Mouse (Mus musculus): ENCODE data around the gene Frmd4b. TPM values are rescaled to one million over a fixed set of nuclear protein-coding genes. Genes with fewer than 3 reads are reported as not detected.

Frmd4b gene
- polyA plus RNA-seq, 1 experiment = 15.4 TPM

- TF ChIP-seq CTCF (IDR thresholded peaks at IDR 0.05; ENCODE audit: control insufficient read depth, insufficient read depth, low read length) (no peak), POLR2A (IDR thresholded peaks at IDR 0.05; ENCODE audit: borderline replicate concordance, control insufficient read depth, low read depth, low read length) (no peak)
- Histone ChIP-seq H3K4me1 (ENCODE audit: control insufficient read depth, insufficient read depth, low read length) (no peaks in the 10 kb centered on the region), H3K4me3 (replicated peaks; ENCODE audit: control insufficient read depth, low read depth, low read length) (no peak overlapping the region), H3K27ac (ENCODE audit: control insufficient read depth, insufficient read depth, low read depth, low read length, poor library complexity) (no peak overlapping the region)
- WGBS = 78% methylated on average over 7 of the region's 7 CpGs
These were observed 311.9 kb downstream of the Frmd4b start for GRCm38 (mm10) chr6:97305491-97305890.

DNA sequence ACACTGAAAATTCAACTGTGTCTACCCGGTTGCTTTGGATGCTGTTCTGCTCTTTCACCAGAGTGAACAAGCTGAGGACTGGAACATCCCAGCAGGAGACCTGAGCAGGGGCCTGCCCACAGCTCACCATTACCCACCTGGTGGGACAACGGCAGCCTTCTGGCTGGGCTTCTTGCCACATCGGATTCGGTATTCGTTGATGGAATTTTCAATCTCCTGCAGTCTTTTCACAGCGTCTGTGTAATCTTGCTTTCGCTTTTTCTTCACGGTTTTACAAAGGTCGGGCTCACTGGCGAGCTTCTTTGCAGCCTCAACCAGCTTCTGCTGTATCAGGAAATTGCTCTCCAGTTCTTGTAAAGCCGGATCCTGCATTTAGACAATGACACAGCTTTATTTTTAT is 312.3 kb downstream of the Frmd4b start:
- WGBS = 60% methylated on average over 11 of the region's 11 CpGs
- no peak overlapping the region for H3K27ac ChIP-seq (ENCODE audit: control insufficient read depth, insufficient read depth, low read depth, low read length, poor library complexity)
- no peaks in the 10 kb centered on the region for H3K4me1 ChIP-seq (ENCODE audit: control insufficient read depth, insufficient read depth, low read length)
- no peak overlapping the region for H3K4me3 ChIP-seq (replicated peaks; ENCODE audit: control insufficient read depth, low read depth, low read length)
- TF ChIP-seq CTCF (IDR thresholded peaks at IDR 0.05; ENCODE audit: control insufficient read depth, insufficient read depth, low read length) = no peak
- TF ChIP-seq POLR2A (IDR thresholded peaks at IDR 0.05; ENCODE audit: borderline replicate concordance, control insufficient read depth, low read depth, low read length) = no peak

DNA sequence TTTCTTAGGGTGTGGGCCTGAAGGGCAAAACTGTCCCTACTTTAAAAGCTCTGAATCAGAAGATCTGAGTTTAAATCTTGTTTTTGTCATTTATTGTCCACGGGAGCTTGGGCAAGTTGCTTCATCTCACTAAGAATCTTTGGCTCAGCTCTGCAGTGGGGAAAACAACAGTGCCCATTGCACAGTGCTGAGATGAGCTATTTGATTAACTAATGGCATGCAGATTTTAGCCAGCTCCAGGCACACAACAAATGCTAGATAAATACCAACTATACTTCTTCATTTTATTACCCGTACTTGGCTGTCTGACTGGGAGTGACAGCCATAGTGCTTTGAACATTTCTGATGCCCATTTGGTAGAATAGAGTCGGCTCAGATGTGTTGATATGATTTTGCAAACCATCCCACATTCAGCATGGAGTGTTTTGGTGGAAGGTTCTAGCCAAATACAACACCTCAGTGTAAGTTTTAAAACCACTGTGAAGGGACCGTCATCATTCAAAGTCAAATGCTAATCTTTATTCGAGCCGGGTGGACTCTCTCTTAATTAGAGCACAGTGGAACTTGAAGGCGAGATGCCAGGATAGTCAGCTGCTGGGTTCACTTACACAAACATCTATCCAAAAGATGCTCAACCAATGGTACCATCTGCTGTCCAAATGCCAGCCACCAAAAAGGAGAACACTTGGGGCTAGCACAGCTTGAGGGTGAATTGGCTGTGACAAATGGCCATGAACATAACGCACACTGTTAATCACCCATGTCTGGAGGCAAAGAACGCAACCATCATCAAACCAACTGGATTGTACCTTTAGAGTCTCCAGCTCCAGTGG is 313.8 kb downstream of the Frmd4b start:
- 81% methylated on average over 9 of the region's 9 CpGs for WGBS
- no peaks in the 10 kb centered on the region for H3K4me1 ChIP-seq (ENCODE audit: control insufficient read depth, insufficient read depth, low read length)

DNA sequence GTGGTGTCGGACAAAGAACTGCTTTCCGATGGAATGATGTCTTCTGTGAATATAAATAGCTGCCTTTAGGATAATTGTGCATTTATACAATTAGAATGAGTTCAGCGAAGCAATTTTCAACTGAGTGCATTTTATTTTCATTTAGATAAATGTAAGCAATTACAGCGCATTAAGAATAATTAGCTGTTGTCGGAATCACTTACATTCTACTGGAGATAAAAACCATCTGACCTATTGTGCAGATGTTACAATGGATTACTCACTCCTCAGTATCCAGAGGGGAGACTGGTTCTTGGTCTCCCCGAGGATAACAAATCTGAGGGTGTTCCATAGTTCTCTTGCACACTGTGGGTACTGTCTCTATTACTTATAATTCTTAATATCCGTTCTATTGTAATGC is 315.0 kb downstream of the Frmd4b start:
- H3K4me1 ChIP-seq (ENCODE audit: control insufficient read depth, insufficient read depth, low read length) = no peaks in the 10 kb centered on the region
- no peak for TF ChIP-seq POLR2A (IDR thresholded peaks at IDR 0.05; ENCODE audit: borderline replicate concordance, control insufficient read depth, low read depth, low read length)
- no peak for TF ChIP-seq CTCF (IDR thresholded peaks at IDR 0.05; ENCODE audit: control insufficient read depth, insufficient read depth, low read length)
- no peak overlapping the region for H3K27ac ChIP-seq (ENCODE audit: control insufficient read depth, insufficient read depth, low read depth, low read length, poor library complexity)
- WGBS = 84% methylated on average over 7 of the region's 7 CpGs
- H3K4me3 ChIP-seq (replicated peaks; ENCODE audit: control insufficient read depth, low read depth, low read length) = no peak overlapping the region

More for the DNA sequence above, 313.8 kb downstream of the Frmd4b start:
- no peak for TF ChIP-seq POLR2A (IDR thresholded peaks at IDR 0.05; ENCODE audit: borderline replicate concordance, control insufficient read depth, low read depth, low read length)
- TF ChIP-seq CTCF (IDR thresholded peaks at IDR 0.05; ENCODE audit: control insufficient read depth, insufficient read depth, low read length) = no peak
- Histone ChIP-seq H3K4me3 (replicated peaks; ENCODE audit: control insufficient read depth, low read depth, low read length) (no peak overlapping the region), H3K27ac (ENCODE audit: control insufficient read depth, insufficient read depth, low read depth, low read length, poor library complexity) (no peak overlapping the region)

- no peak overlapping the region for H3K4me3 ChIP-seq (replicated peaks; ENCODE audit: control insufficient read depth, low read depth, low read length)
- H3K27ac ChIP-seq (ENCODE audit: control insufficient read depth, insufficient read depth, low read depth, low read length, poor library complexity) = no peak overlapping the region
- H3K4me1 ChIP-seq (ENCODE audit: control insufficient read depth, insufficient read depth, low read length) = no peaks in the 10 kb centered on the region
- 16% methylated on average over 6 of the region's 6 CpGs for WGBS
- TF ChIP-seq CTCF (IDR thresholded peaks at IDR 0.05; ENCODE audit: control insufficient read depth, insufficient read depth, low read length) (no peak), POLR2A (IDR thresholded peaks at IDR 0.05; ENCODE audit: borderline replicate concordance, control insufficient read depth, low read depth, low read length) (no peak)
These were observed 316.7 kb downstream of the Frmd4b start for GRCm38 (mm10) chr6:97300659-97301058.

GRCm38 (mm10) chr6:97300180-97300579 is 317.2 kb downstream of the Frmd4b start:
- Histone ChIP-seq H3K4me3 (replicated peaks; ENCODE audit: control insufficient read depth, low read depth, low read length) (no peak overlapping the region), H3K4me1 (ENCODE audit: control insufficient read depth, insufficient read depth, low read length) (no peaks in the 10 kb centered on the region), H3K27ac (ENCODE audit: control insufficient read depth, insufficient read depth, low read depth, low read length, poor library complexity) (no peak overlapping the region)
- TF ChIP-seq CTCF (IDR thresholded peaks at IDR 0.05; ENCODE audit: control insufficient read depth, insufficient read depth, low read length) = no peak
- no peak for TF ChIP-seq POLR2A (IDR thresholded peaks at IDR 0.05; ENCODE audit: borderline replicate concordance, control insufficient read depth, low read depth, low read length)
- WGBS = 79% methylated on average over 6 of the region's 6 CpGs

- Histone ChIP-seq H3K4me3 (replicated peaks; ENCODE audit: control insufficient read depth, low read depth, low read length) (no peak overlapping the region), H3K27ac (ENCODE audit: control insufficient read depth, insufficient read depth, low read depth, low read length, poor library complexity) (no peak overlapping the region), H3K4me1 (ENCODE audit: control insufficient read depth, insufficient read depth, low read length) (no peaks in the 10 kb centered on the region)
- no peak for TF ChIP-seq CTCF (IDR thresholded peaks at IDR 0.05; ENCODE audit: control insufficient read depth, insufficient read depth, low read length)
- no peak for TF ChIP-seq POLR2A (IDR thresholded peaks at IDR 0.05; ENCODE audit: borderline replicate concordance, control insufficient read depth, low read depth, low read length)
- WGBS = 84% methylated on average over 3 of the region's 3 CpGs
These were observed 320.2 kb downstream of the Frmd4b start for GRCm38 (mm10) chr6:97297151-97297550.

GRCm38 (mm10) chr6:97295866-97296527 is 321.3 kb downstream of the Frmd4b start:
- Histone ChIP-seq H3K4me1 (ENCODE audit: control insufficient read depth, insufficient read depth, low read length) (no peaks in the 10 kb centered on the region), H3K4me3 (replicated peaks; ENCODE audit: control insufficient read depth, low read depth, low read length) (no peak overlapping the region), H3K27ac (ENCODE audit: control insufficient read depth, insufficient read depth, low read depth, low read length, poor library complexity) (no peak overlapping the region)
- 89% methylated on average over 21 of the region's 21 CpGs for WGBS
- TF ChIP-seq CTCF (IDR thresholded peaks at IDR 0.05; ENCODE audit: control insufficient read depth, insufficient read depth, low read length) = no peak
- no peak for TF ChIP-seq POLR2A (IDR thresholded peaks at IDR 0.05; ENCODE audit: borderline replicate concordance, control insufficient read depth, low read depth, low read length)

All from bone marrow, adult 2 months (tissue).